Mouse (Mus musculus) embryonic fibroblast, embryonic 13.5 days (primary cell): ENCODE data around the gene Meis2.

Source experiments
- CTCF ChIP-seq: IDR thresholded peaks from 2 replicates; pipeline ENCODE4 v1.5.1; 2011; ENCODE audit warnings: mild to moderate bottlenecking, control low read depth, low read length, moderate library complexity, borderline replicate concordance; ENCODE audit not compliant: insufficient read depth
- POLR2A ChIP-seq: IDR thresholded peaks from 2 replicates; pipeline ENCODE4 v1.6.1; 2011; ENCODE audit warnings: low read depth, mild to moderate bottlenecking, control low read depth, low read length, moderate library complexity

DNA sequence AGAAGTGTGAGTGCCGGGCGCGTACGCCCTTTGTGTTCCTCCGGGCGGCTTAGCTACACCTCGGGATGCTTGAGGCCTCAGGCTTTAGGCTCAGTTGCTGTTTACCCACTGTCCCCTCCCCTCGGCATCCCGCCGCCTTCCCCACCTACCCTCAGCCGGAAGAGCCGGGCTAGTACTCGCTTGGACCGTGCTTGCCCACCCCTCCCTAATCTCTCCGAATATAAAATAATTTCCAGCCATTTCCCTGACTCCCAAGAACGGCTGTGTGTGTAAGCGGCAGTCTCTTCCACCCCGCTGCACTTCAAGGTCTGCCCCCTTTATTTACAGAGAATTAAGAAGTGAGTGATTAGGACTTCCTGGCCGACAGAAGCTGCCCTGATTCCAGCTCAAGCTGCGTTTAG lies 3.4 kb downstream of the Meis2 start:
- TF ChIP-seq POLR2A (no peak), CTCF (no peak)
